Mouse (Mus musculus) adrenal gland, adult 2 months (tissue): Measurements from ENCODE around the gene Frem3. TPM values are rescaled to one million over a fixed set of nuclear protein-coding genes. Genes with fewer than 3 reads are reported as not detected.

Source experiments
- DNase-seq: peaks from one replicate; pipeline ENCODE4 v3.0.0; 2021
- polyA plus RNA-seq: library from polyadenylated mRNA; depleted of rRNA; stranded (reverse); fragments of >200 nt; gene quantifications from 2 replicates; pipeline ENCODE4 v1.2.3, GENCODE M21; 2012; rRNA removed
- total RNA-seq, 2 experiments: library from RNA; stranded (reverse); gene quantifications; 2 replicates each; pipeline ENCODE4 v1.2.3; 2021

Frem3 gene
- total and polyA plus RNA-seq, 3 experiments, result not detected

- DNase-seq, result peak; percentile 63
Measured at GRCm38 (mm10) chr8:80710670-80711400, 100.0 kb downstream of the Frem3 start.

DNA sequence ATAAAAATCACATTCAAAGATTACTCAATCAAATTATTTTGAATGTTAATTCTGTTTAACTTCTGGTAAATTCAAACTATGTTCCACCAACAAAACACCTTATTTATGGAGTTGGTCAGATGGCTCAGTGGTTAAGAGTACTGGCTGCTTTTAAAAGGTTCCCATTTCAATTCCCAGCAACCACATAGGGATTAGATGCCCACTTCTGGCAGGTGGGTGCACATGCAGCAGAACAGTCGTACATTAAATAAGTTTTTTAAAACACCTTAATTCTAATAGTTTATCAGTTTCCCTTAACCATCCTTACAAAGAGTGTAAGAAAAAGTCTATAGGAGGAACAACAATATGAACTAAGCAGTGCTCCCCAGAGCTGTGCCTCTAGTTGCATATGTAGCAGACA is 103.6 kb downstream of the Frem3 start:
- no peak for DNase-seq

DNA sequence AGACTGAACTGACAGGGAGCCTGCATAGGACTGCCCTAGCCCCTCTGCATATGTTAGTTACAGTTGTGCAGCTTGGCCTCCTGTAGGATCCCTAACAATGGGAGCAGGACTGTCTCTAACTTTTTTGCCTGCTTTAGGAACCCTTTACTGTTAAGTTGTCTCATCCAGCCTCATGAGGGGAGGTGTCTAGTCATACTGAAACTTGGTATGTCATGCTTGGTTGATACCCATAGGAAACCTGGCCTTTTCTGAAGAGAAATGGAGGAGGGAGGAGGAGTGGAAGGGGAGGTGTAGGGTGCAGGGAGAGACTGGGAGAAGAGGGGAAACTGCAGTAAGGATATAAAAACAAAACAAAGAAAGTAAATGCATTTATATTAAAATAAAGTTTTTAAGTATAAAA is 121.4 kb downstream of the Frem3 start:
- no peak for DNase-seq

GRCm38 (mm10) chr8:80738046-80738387 is 127.1 kb downstream of the Frem3 start:
- peak; percentile 60 for DNase-seq

DNA sequence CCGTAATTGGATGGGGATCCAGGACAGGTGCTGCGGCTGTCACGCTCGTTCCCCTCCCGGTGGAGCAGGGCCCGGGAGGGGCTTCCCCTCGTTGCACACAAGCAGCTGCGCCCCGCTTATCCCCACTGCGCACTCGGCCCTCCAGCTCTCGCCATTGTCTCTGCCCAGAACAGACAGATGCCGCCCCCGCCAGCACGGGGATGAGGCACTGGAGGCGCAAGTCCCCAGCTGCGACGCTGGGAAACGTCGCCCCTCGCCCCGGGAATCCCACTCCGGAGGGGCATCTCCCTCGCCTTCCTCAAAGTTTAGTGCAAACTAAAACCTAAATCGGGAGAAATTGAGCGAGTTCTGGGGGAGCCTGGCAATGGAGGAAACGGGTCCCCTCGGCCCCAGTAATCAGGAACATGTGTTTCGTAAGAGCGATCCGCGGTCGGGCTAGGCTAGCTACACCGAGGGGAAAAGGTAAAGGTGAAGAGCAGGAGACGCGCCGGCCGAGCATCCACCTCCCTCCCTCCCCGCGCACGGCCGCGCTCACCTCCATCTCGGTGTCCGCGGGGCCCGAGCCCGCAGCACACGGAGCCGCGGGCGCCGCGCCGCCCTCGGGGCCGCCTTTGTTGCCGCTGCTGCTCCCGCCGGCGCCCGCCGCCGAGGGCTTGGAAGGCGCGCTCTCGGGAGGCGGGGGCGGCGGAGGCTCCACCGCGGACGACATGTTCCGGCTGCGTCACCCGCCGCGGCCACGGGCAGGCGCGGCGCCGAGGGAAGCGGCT is 127.7 kb downstream of the Frem3 start:
- peak; percentile 58 for DNase-seq

DNA sequence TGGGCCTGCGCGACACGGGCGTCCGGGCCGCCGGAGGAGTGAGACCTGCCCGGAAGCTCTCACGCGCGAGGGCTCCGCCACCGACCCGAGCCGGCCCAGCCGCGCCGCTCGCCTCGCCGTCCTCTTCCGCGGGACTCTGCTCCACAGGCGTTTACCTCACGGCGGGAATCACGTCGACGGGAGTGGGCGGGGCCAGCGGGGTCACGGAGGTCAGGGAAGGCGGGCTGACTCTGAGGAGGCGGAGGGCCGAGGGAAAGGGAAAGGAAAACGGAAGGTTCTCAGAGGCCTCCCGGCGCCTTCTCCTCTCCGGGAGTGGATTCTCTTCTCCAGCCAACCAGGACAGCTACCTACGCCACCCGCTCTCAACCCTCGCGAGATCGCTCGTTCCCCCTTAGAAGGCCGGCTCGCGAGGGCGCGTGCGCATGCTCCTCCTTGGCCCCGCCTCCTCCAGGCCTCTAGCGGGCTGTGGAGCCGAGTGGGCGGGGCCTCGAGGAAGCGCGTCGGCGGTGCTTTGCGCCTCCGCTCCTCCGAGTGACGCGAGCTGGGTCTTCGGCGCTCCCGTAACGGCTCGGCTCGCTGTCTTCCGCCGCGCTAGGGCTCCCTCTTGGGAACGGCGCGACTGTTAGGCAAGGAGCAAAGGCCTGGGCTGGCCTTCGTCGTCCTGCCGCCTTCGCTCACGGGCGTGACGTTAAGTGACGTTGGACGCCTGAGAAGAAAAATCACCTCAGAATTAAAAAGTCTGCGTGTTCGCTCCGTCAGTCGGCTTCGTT is 128.5 kb downstream of the Frem3 start, which contains the start of gene Smarca5:
TSS of gene Smarca5 (minus strand) at position 343 of the 770 bp plus-strand sequence.
- DNase-seq, result peak; percentile 97

DNA sequence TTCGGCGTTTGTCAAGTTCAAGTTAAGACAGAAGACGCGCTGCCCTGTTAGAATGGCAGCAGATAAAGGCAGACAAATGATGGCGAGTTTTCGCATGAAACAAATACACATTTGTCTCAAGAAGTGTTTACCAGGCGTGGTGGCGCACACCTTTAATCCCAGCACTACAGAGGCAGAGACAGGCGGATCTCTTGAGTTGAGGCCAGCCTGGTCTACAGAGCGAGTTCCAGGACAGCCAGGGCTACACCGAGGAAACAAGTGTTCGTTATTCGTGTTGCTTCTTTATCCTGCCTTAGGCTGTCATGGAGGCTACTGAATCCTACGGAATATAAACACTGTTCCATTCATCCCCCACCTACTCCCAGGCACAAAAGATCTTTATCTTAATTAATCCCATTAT is 129.1 kb downstream of the Frem3 start:
- DNase-seq, result no peak

Other genes starting within 250 kb of the Frem3 start
- gene Gypa, start 117.3 kb upstream of the Frem3 start, total RNA-seq, result not detected
- not detected in 2 replicates for gene Gypa, start 117.3 kb upstream of the Frem3 start, polyA plus RNA-seq
- 10 to 100 TPM; 65.0 to 69.2 TPM for gene Smarca5, start 128.4 kb downstream of the Frem3 start, total RNA-seq
- gene Smarca5, start 128.4 kb downstream of the Frem3 start, polyA plus RNA-seq, result 16.4 and 17.8 TPM in 2 replicates